Mouse (Mus musculus) spleen, adult 2 months (tissue): ENCODE results near the gene Raet1e. TPM values are rescaled to one million over a fixed set of nuclear protein-coding genes. Genes with fewer than 3 reads are reported as not detected.
"Not testable (repeated sequence)": the region's sequence is repeated elsewhere in the genome, so short reads cannot be mapped to it uniquely, and the experiment has no call there.

ENCODE experiments used
- DNase-seq, 2 experiments: peaks; one replicate each; pipeline versions ENCODE4 v3.0.0 to v3.0.0-alpha.2; 2012 to 2021; ENCODE audit warnings: low spot score in 2 of 2, low read depth in 1 of 2
- H3K27ac ChIP-seq: fragments of 200-500 bp; 2 replicates; pipeline ENCODE4 v1.5.1; 2012; ENCODE audit warnings: low read length, inconsistent platforms; ENCODE audit not compliant: insufficient read depth
- H3K27me3 ChIP-seq: fragments of 200-500 bp; 2 replicates; pipeline ENCODE4 v1.6.1; 2012; ENCODE audit warnings: mild to moderate bottlenecking, moderate library complexity, low read length, inconsistent platforms; ENCODE audit not compliant: control insufficient read depth, insufficient read depth
- H3K36me3 ChIP-seq: fragments of 200-500 bp; 2 replicates; pipeline ENCODE4 v1.6.1; 2012; ENCODE audit warnings: mild to moderate bottlenecking, low read length, inconsistent platforms; ENCODE audit not compliant: control insufficient read depth, insufficient read depth
- H3K4me1 ChIP-seq: fragments of 200-500 bp; 2 replicates; pipeline ENCODE4 v1.6.1; 2011; ENCODE audit warnings: inconsistent platforms; ENCODE audit not compliant: control insufficient read depth, insufficient read depth, insufficient read length
- H3K4me3 ChIP-seq: fragments of 200-500 bp; 2 replicates; pipeline ENCODE4 v1.5.1; 2011; ENCODE audit warnings: mild to moderate bottlenecking, inconsistent platforms; ENCODE audit not compliant: insufficient read depth, insufficient read length; ENCODE audit errors: extremely low read depth
- CTCF ChIP-seq: fragments of 200-500 bp; IDR thresholded peaks from 2 replicates; pipeline ENCODE4 v1.5.1; 2011; ENCODE audit warnings: mild to moderate bottlenecking, inconsistent platforms; ENCODE audit not compliant: insufficient read depth, insufficient read length, insufficient replicate concordance; ENCODE audit errors: extremely low read depth
- POLR2A ChIP-seq: fragments of 200-500 bp; IDR thresholded peaks from 2 replicates; pipeline ENCODE4 v1.6.1; 2011; ENCODE audit warnings: low read depth, low read length, inconsistent platforms
- WGBS: fragments of 180-500 bp; shearing (Covaris S2); methylation state at CpG from one replicate; pipeline ENCODE4 v1.1.7; 2018; 5-methylcytosine and 5-hydroxymethylcytosine counted together
- polyA plus RNA-seq: library from polyadenylated mRNA; depleted of rRNA; stranded (reverse); fragments of >200 nt; gene quantifications from 2 replicates; pipeline ENCODE4 v1.2.3, GENCODE M21; 2012

Gene Raet1e
- polyA plus RNA-seq, 1 experiment = 0.14 TPM

DNA sequence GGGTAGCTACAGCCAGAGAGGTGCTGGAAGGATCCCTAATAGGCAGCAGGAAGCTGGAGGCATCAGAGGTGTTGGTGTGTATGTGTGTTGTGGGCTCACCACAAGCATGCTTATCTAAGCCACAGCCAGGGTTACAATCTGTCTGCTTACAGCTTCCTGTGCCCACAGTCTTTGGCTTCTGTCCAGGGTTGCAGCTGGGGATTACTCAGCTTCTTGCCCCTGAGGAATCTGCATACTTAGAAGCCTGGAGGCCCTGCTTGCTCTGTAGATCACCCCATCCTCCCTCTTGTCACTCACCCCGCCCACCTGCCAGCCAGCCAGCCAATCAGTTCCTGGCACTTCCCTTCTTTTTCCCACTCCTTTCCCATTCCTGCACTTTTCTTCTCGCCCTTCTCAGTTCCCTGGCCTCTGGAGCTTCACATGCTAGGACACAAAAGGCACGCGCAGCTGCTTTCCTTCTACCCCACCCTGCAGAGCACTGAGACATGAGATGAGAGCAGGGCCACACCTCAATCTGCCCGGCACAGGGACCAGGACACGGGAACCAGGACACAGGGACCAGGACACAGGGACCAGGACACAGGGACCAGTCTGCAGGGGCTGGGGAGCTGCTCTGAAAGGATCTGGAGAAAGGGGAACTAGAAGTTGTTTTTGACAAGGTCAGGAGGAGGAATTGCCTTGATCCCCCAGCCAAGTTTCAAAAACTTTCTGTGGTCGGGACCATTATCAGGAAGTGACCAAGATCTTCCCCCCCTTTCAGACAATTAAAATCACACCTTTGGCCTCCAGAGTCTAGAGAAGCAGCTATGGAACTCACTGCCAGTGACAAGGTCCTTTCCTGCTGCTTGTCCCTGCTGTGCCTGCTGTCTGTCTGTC lies 65.3 kb downstream of the Raet1e start:
- WGBS = no CpG with 5 or more reads among the region's 7 CpGs
- DNase-seq, H3K27me3 ChIP-seq, H3K36me3 ChIP-seq, H3K4me1 ChIP-seq, H3K4me3 ChIP-seq, H3K27ac ChIP-seq: not testable (repeated sequence)

DNA sequence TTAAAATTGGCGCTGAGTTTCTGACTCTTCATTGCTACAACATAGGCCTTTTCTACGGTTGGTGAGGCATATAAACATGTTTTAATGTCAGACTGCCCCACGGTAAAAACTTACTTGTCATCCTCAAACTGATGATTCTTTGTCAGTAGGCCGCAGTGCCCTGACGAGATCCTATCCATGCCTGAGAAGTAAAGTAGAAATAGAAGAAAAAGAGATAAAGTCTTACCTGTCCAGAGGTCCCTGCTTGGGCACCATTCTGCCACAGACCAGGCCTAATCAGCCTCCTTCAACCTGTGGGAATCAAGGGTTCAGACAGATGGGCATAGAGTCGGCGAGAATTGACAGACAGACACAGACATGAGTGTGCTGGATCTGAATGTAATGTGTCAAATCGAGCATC lies 106.7 kb downstream of the Raet1e start:
- TF ChIP-seq POLR2A (no peak), CTCF (no peak)
- 92% methylated on average over 8 of the region's 8 CpGs for WGBS
- DNase-seq = no peak
- H3K36me3 ChIP-seq = peaks cover 7% of the 10 kb centered on the region
- H3K27ac ChIP-seq = no peak overlapping the region
- H3K4me3 ChIP-seq = no peak overlapping the region
- no peaks in the 10 kb centered on the region for H3K27me3 ChIP-seq
- H3K4me1 ChIP-seq = no peaks in the 10 kb centered on the region

DNA sequence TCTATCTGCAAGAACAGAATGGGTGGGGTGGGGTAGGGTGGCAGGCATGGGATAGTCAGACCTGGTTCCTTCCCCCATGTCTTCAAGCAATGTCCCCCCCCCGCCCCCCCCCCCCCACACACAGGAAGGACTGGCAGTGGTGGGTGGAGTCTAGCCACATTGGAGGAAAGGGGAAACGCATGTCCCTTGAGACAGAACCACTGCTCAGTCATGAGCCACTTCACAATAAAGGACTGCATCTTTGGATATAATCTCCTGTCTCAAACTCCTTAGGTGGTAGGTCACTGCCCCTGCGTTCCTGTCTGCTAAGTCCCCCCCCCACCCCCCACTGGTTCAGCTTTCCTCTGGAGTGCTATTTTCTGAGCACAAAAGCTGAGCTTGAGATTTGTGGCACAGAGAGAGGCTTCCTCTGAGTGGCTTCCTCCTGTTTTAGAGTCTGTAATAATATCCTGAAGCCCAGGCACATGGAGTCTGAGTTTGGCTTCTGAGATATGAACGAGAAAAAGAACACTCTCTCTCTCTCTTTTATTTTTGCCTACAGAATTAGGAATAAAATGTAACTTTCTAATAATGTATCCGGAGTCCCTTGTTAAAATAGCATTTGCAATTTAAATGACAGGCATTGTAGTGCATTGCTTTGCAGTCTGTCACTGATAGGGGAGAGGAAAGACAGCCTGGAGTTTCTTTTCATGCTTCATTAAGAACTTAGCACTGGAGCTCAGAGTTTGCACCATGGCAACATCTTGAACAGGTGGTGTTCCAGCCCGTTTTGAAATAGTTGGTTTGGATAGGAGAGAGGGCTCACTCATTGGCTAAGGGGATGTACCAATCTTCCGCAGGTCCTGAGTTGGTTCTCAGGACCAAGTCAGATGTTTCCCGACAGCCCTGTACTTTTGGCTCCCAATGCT lies 112.8 kb downstream of the Raet1e start:
- H3K4me3 ChIP-seq, H3K36me3 ChIP-seq, DNase-seq, H3K27ac ChIP-seq, H3K27me3 ChIP-seq: not testable (repeated sequence)
- 38% methylated on average over 7 of the region's 8 CpGs for WGBS
- H3K4me1 ChIP-seq = peaks cover 12% of the 10 kb centered on the region

- Histone ChIP-seq H3K4me3 (peak overlapping the region; percentile 16; the same call in 1 of the 2 replicates), H3K4me1 (peaks cover 12% of the 10 kb centered on the region)
- H3K27ac ChIP-seq, H3K36me3 ChIP-seq, H3K27me3 ChIP-seq: not testable (repeated sequence)
- WGBS = 3% methylated on average over 37 of the region's 37 CpGs
- peak in 1 of 2 experiments; percentile 40 for DNase-seq
Observed at GRCm38 (mm10) chr10:22272914-22273683, 114.7 kb downstream of the Raet1e start.

- Histone ChIP-seq H3K36me3 (peaks cover 1% of the 10 kb centered on the region; the same call in 1 of the 2 replicates), H3K27ac (no peak overlapping the region), H3K4me1 (peaks cover 12% of the 10 kb centered on the region), H3K4me3 (peak overlapping the region; percentile 16; the same call in 1 of the 2 replicates), H3K27me3 (no peaks in the 10 kb centered on the region)
- no peak for DNase-seq
- 3% methylated on average over 41 of the region's 41 CpGs for WGBS
- TF ChIP-seq POLR2A (no peak), CTCF (no peak)
Observed at GRCm38 (mm10) chr10:22273684-22274305, 115.4 kb downstream of the Raet1e start.

- TF ChIP-seq CTCF (no peak), POLR2A (no peak)
- peaks cover 1% of the 10 kb centered on the region; the same call in 1 of the 2 replicates for H3K36me3 ChIP-seq
Observed at GRCm38 (mm10) chr10:22274445-22275057, 116.2 kb downstream of the Raet1e start.

GRCm38 (mm10) chr10:22278468-22278867 lies 120.1 kb downstream of the Raet1e start:
- H3K27ac ChIP-seq, H3K36me3 ChIP-seq, H3K27me3 ChIP-seq, H3K4me3 ChIP-seq, DNase-seq: not testable (repeated sequence)
- H3K4me1 ChIP-seq = peaks cover 17% of the 10 kb centered on the region; the same call in 1 of the 2 replicates
- 92% methylated on average over 2 of the region's 2 CpGs for WGBS

More at GRCm38 (mm10) chr10:22274445-22275057, 116.2 kb downstream of the Raet1e start:
- no peak overlapping the region for H3K4me3 ChIP-seq
- peaks cover 12% of the 10 kb centered on the region for H3K4me1 ChIP-seq
- H3K27ac ChIP-seq = no peak overlapping the region
- no peaks in the 10 kb centered on the region for H3K27me3 ChIP-seq
- 27% methylated on average over 19 of the region's 19 CpGs for WGBS
- no peak for DNase-seq
